Mouse (Mus musculus) cerebellum, postnatal 36 days (tissue): ENCODE data around the gene Med16.
A peak's percentile ranks its signal among the peaks of the same experiment; 100 is the strongest.

Experiments
- DNase-seq, 2 experiments: peaks; one replicate each; pipeline ENCODE4 v3.0.0; 2021 to 2022; ENCODE audit warnings: mixed read lengths in 2 of 2

Med16 gene

GRCm38 (mm10) chr10:79932736-79933135, 24.0 kb upstream of the Med16 start:
- peak in 1 of 2 experiments; percentile 62 for DNase-seq

GRCm38 (mm10) chr10:79931797-79932196, 23.1 kb upstream of the Med16 start:
- DNase-seq = no peak

- DNase-seq = no peak
These were observed 22.1 kb upstream of the Med16 start for GRCm38 (mm10) chr10:79930826-79931186.

GRCm38 (mm10) chr10:79929967-79930825, 21.5 kb upstream of the Med16 start:
- no peak for DNase-seq

- DNase-seq = no peak
These were observed 20.4 kb upstream of the Med16 start for GRCm38 (mm10) chr10:79928907-79929701.

- no peak for DNase-seq
These were observed 19.4 kb upstream of the Med16 start for GRCm38 (mm10) chr10:79928030-79928694.

GRCm38 (mm10) chr10:79927324-79928029, 18.8 kb upstream of the Med16 start:
- DNase-seq = peak in 1 of 2 experiments; percentile 50

GRCm38 (mm10) chr10:79926491-79927323, 18.0 kb upstream of the Med16 start, which contains the start of gene Arid3a:
Gene Arid3a, plus strand, starts transcription at chr10:79927043.
- DNase-seq = peak; percentile 87 to 90

GRCm38 (mm10) chr10:79925785-79926490, 17.2 kb upstream of the Med16 start:
- DNase-seq = no peak

GRCm38 (mm10) chr10:79924998-79925784, 16.5 kb upstream of the Med16 start:
- DNase-seq = peak; percentile 95 to 99

- no peak for DNase-seq
These were observed 12.8 kb upstream of the Med16 start for GRCm38 (mm10) chr10:79921572-79921971.

- no peak for DNase-seq
These were observed 12.3 kb upstream of the Med16 start, which contains the start of gene R3hdm4 for GRCm38 (mm10) chr10:79920958-79921535. Gene R3hdm4, minus strand, starts transcription at chr10:79921208.

- no peak for DNase-seq
These were observed 11.6 kb upstream of the Med16 start for GRCm38 (mm10) chr10:79920056-79920890.

- DNase-seq = no peak
These were observed 10.6 kb upstream of the Med16 start for GRCm38 (mm10) chr10:79919251-79919849.

GRCm38 (mm10) chr10:79918231-79919078, 9.7 kb upstream of the Med16 start:
- no peak for DNase-seq

- DNase-seq = no peak
These were observed 8.9 kb upstream of the Med16 start for GRCm38 (mm10) chr10:79917532-79918100.
